Mouse (Mus musculus) spleen, postnatal 4 days (tissue): ENCODE measurements at regions not wholly inside any gene's neighbourhood (a gene's known extent, or its start where the extent isn't known, plus 50 kb on each side); places are given as distances from the start of the nearest gene placed in this dataset.

ENCODE experiments used
- DNase-seq, 2 experiments: peaks; one replicate each; pipeline ENCODE4 v3.0.0; 2022; ENCODE audit warnings: low spot score in 2 of 2

GRCm38 (mm10) chr9:46388677-46389676, 69.2 kb upstream of the 4931429L15Rik start:
- no peak for DNase-seq

- DNase-seq: no peak
Measured at GRCm38 (mm10) chr9:46386333-46386732, 66.5 kb upstream of the 4931429L15Rik start.

GRCm38 (mm10) chr9:46381342-46381741, 61.6 kb upstream of the 4931429L15Rik start:
- DNase-seq: no peak

GRCm38 (mm10) chr9:46379453-46379852, 59.7 kb upstream of the 4931429L15Rik start:
- no peak for DNase-seq

DNA sequence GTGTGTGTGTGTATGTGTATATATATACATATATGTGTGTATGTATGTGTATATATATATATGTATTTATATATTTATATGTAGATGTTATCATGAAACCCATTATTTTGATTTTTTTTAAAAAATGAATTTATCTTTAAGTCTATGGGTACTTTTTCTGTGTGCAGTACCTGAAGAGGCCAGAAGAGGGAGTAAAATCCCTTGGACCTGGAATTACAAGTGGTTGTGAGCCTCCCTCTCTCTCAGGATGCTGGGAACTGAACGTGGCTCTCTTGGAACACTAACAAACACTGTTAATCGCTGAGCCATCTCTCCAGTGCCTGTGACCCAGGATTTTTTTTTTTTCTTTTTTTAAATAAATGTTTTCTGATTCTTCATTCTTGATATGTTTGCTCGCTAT, 58.6 kb upstream of the 4931429L15Rik start:
- DNase-seq: no peak
